Mouse (Mus musculus) megakaryocyte, embryonic 14.5 days (primary cell): Measurements from ENCODE around the gene Cox5b.

Experiments used
- FLI1 ChIP-seq: IDR thresholded peaks from 2 replicates; pipeline ENCODE4 v1.6.1; 2012; ENCODE audit warnings: low read length, inconsistent platforms, mixed read lengths
- GATA1 ChIP-seq: IDR thresholded peaks from 3 replicates; pipeline ENCODE4 v1.6.1; 2012; ENCODE audit warnings: mixed read lengths, low read length, inconsistent platforms, borderline replicate concordance

DNA sequence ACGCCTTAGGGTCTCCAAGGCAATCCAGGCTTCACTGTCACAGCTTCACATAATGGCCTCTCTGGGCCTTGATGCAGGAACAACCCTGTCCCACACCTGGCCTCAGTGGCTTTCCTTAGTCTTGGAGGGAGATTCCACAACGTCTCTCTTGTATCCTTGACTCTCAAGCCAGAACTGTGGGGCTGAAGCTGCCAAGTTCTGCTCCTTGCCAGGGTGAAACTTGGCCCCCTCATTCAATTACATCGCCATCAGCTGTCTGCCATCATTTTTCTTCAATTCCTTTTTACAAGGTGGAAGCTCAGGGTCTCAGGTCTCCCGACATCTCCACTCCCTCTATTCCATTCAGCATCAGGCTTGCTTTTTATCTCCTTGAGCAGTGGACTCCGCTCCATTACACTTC lies 36.2 kb upstream of the Cox5b start:
- no peak for TF ChIP-seq GATA1
- no peak for TF ChIP-seq FLI1
